Mouse (Mus musculus) limb, embryonic 10.5 days (tissue): ENCODE measurements at regions not wholly inside any gene's neighbourhood (a gene's known extent, or its start where the extent isn't known, plus 50 kb on each side); places are given as distances from the start of the nearest gene placed in this dataset.

Source experiments
- DNase-seq: peaks from one replicate; pipeline ENCODE4 v3.0.0-alpha.2; 2017; ENCODE audit warnings: low spot score
- H3K27ac ChIP-seq: fragments of 300-500 bp; sonication (generic); 2 replicates; pipeline ENCODE4 v1.5.1; 2016; ENCODE audit warnings: mild to moderate bottlenecking
- H3K27me3 ChIP-seq: fragments of 300-500 bp; sonication (generic); 2 replicates; pipeline ENCODE4 v1.6.1; 2016; ENCODE audit warnings: low read depth, mild to moderate bottlenecking; ENCODE audit not compliant: poor library complexity, severe bottlenecking
- H3K36me3 ChIP-seq: fragments of 300-500 bp; sonication (generic); 2 replicates; pipeline ENCODE4 v1.6.1; 2016; ENCODE audit warnings: mild to moderate bottlenecking, moderate library complexity
- H3K4me1 ChIP-seq: fragments of 300-500 bp; sonication (generic); 2 replicates; pipeline ENCODE4 v1.6.1; 2016
- H3K4me3 ChIP-seq: fragments of 300-500 bp; sonication (generic); 2 replicates; pipeline ENCODE4 v1.5.1; 2016; ENCODE audit warnings: mild to moderate bottlenecking, moderate library complexity
- H3K9me3 ChIP-seq: fragments of 300-500 bp; sonication (generic); replicated peaks from 2 replicates; pipeline ENCODE4 v1.6.1; 2016; ENCODE audit warnings: mild to moderate bottlenecking
- WGBS: fragments of 180-500 bp; shearing (Covaris S2); methylation state at CpG from one replicate; pipeline ENCODE4 v1.1.7; 2016; 5-methylcytosine and 5-hydroxymethylcytosine counted together

DNA sequence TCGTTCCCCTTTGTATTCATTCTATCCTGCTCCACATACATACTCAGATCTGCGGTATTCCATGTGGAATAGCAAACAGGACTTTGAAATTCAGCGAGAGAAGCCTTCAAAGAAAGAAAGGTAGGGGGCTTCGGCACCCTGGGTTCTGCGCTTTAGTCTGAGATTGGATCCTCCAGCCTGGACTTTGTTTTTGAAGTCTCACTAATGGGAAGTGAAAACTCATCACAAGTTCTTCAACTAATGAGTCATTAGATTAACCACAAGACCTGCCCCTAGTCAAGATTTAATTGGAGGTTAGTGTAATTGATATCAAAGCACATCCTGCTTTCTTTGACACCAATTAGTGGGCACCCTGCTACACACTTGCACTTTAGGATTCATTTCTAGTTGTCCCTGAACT is 492.5 kb upstream of the Zfp960 start:
- Histone ChIP-seq H3K36me3 (no peaks in the 10 kb centered on the region), H3K27ac (no peak overlapping the region), H3K27me3 (no peaks in the 10 kb centered on the region), H3K9me3 (no peaks in the 10 kb centered on the region), H3K4me3 (no peak overlapping the region), H3K4me1 (no peaks in the 10 kb centered on the region)
- 55% methylated on average over 5 of the region's 5 CpGs for WGBS
- DNase-seq, result no peak

DNA sequence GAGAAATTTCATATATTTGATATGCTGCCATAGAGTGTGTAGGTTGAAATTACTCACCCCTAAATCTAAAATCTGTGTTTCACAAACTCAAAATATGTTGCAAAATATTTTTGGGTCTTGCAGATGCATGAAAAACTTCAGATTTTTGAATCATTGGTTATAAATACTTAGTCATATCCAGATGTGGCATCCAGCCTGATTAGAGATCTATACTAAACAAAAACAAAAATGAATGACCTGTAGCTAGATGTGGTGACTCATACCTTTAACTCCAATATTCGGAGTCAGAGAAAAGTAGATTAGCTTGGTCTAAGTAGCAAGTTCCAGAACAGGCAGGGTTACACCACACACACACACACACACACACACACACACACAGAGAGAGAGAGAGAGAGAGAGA is 475.1 kb upstream of the Zfp960 start:
- Histone ChIP-seq H3K4me1 (no peaks in the 10 kb centered on the region), H3K27me3 (no peaks in the 10 kb centered on the region), H3K36me3 (no peaks in the 10 kb centered on the region), H3K4me3 (no peak overlapping the region), H3K9me3 (no peaks in the 10 kb centered on the region), H3K27ac (no peak overlapping the region)
- no peak for DNase-seq
- WGBS, result 76% methylated on average over 1 of the region's 1 CpGs

DNA sequence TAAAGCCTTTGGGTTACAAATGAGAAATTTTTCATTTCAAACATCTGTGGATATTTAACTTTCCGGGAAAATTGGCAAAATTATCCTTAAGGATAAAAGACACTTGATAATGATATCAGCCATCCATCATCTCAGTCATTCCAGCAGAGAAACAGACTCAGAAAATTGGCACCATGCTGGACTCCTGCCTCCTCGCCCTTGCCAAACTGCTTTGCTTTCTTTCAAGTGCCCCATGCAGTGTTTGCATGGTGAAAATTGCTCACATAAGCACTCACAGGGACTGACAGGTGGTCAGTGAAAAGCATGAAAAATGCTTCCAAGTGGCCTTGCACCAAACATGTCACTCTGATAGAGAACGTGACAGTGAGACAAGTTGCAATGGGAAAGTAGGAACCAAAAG is 464.2 kb upstream of the Zfp960 start:
- Histone ChIP-seq H3K27ac (no peak overlapping the region), H3K9me3 (no peaks in the 10 kb centered on the region), H3K36me3 (no peaks in the 10 kb centered on the region), H3K4me3 (no peak overlapping the region), H3K4me1 (no peaks in the 10 kb centered on the region), H3K27me3 (no peaks in the 10 kb centered on the region)
- DNase-seq, result no peak
- 73% methylated on average over 3 of the region's 3 CpGs for WGBS

DNA sequence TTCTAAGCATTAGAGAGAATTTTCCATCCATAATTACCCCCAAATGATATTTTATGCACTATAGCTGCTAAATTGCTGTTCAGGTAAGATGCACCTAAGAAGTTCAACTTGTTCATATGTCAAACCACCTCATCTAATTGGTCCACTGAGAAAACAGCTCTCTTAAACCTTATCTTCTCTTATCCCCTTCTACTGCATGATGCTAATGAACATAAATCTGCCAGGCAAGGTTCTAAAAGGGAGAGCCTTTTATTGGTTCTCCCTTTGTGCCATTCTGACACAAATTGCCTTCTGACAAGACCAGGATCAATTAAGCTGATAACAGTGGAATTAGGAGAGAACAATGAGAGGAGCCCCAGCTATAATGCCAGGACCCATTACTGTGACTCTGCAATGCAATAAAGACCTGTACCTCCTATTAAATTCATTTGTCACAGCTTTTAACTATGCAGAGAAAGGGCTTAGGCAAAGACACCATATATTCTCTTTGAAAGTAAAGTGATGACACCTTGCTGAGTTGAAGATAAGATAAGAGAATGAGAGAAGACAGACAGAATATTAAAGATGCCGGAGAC is 451.4 kb upstream of the Zfp960 start:
- WGBS, result 48% methylated on average over 1 of the region's 1 CpGs
- Histone ChIP-seq H3K4me1 (no peaks in the 10 kb centered on the region), H3K4me3 (no peak overlapping the region), H3K36me3 (no peaks in the 10 kb centered on the region), H3K27me3 (no peaks in the 10 kb centered on the region), H3K9me3 (no peaks in the 10 kb centered on the region), H3K27ac (no peak overlapping the region)
- no peak for DNase-seq

DNA sequence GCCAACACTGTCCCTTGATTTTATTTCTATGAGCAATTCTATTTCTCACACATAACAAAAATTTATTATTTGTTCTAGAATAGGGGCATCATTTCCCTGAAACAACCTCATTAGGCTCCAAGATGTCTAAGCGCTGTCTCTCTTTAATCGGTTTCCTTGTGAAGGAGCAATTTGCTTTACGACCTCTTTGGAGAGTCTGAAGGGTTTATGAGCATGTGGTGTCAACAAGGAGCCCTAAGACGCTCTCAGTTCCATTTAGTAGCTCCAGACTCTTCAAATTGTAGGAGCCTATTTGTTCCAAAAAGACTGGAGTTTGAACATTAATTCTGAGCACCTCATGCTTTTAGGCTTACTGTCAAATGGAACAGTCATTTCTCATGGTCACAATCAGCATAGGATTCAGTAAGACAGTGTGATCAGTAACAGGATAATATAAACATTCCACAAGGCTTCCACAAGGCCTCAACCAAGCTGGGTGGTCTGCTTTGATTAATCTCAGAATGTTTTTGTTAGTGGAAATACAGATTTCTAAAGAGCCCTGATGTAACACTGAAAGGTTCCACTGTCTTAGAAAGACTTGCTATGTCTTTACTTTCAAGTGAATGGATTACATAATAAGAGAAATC is 441.9 kb upstream of the Zfp960 start:
- 14% methylated on average over 4 of the region's 4 CpGs for WGBS
- no peaks in the 10 kb centered on the region for H3K27me3 ChIP-seq
- DNase-seq, result no peak

DNA sequence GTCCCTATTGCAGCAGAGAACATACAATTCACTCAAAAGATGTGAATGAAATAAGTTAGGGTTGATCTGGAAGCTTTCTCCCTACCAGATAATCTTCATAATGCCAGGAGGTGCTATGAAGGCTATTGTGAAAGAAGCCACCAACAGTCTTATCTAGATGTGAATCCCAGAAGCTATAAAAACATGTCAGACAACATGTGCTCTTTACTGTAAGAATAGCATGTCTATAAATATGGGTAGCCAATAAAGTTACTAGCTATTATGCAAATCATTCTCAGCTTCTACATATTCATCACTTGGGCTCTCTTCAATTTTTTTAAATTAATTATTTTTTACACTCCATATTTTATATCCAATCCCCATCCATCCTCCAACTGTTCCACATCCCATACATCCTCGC is 434.1 kb upstream of the Zfp960 start:
- Histone ChIP-seq H3K9me3 (no peaks in the 10 kb centered on the region; the same call in 1 of the 2 replicates), H3K27ac (no peak overlapping the region), H3K4me3 (no peak overlapping the region), H3K27me3 (no peaks in the 10 kb centered on the region), H3K4me1 (no peaks in the 10 kb centered on the region), H3K36me3 (no peaks in the 10 kb centered on the region)
- DNase-seq, result no peak
- WGBS, result 81% methylated on average over 1 of the region's 1 CpGs

More for the DNA sequence above, 441.9 kb upstream of the Zfp960 start:
- Histone ChIP-seq H3K27ac (no peak overlapping the region), H3K4me3 (no peak overlapping the region), H3K36me3 (no peaks in the 10 kb centered on the region), H3K9me3 (no peaks in the 10 kb centered on the region), H3K4me1 (no peaks in the 10 kb centered on the region)

DNA sequence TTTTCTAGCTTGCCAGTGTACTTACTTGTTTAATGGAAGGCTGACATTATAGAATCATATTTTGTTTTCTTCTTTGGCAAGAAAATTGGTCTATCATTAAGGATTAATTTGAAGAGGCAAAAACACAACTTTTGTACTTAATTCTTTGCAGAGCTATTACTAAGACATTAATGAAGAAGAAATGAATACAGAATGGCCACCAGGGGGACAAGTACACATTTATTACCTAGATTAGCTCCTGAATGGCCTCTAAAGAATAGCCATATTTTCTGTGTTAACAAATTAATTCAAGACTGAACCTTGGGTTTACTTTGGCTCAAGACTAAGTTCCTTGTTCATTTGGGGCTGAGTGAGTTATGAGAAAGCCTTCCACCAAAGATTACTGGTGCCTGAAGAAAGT is 430.5 kb upstream of the Zfp960 start:
- Histone ChIP-seq H3K27me3 (no peaks in the 10 kb centered on the region), H3K4me3 (no peak overlapping the region), H3K4me1 (no peaks in the 10 kb centered on the region), H3K27ac (no peak overlapping the region), H3K36me3 (no peaks in the 10 kb centered on the region), H3K9me3 (no peaks in the 10 kb centered on the region; the same call in 1 of the 2 replicates)
- no peak for DNase-seq

DNA sequence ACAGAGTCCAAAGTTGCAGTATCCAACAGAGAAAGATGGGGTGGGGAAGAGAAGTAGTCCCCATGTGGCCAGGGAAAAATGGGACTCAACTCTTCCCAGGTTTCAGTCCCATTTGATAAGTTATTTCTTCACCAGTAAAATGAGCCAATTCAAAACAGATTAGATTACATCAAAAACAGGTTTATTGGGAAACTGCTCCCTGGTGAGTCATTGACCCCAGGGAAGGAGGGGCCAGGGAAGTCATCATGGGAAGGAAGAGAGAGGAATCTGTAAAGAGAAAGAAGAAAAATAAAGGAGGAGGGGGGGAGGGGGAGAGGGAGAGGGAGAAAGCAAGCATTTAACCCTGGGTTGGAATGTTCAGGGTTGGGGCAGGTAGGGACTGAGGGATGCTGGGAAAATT is 426.4 kb upstream of the Zfp960 start:
- no peaks in the 10 kb centered on the region for H3K27me3 ChIP-seq
- no peaks in the 10 kb centered on the region for H3K36me3 ChIP-seq
- H3K27ac ChIP-seq, result no peak overlapping the region
- H3K4me1 ChIP-seq, result no peaks in the 10 kb centered on the region
- no peaks in the 10 kb centered on the region for H3K9me3 ChIP-seq
- H3K4me3 ChIP-seq, result no peak overlapping the region
- DNase-seq, result no peak

DNA sequence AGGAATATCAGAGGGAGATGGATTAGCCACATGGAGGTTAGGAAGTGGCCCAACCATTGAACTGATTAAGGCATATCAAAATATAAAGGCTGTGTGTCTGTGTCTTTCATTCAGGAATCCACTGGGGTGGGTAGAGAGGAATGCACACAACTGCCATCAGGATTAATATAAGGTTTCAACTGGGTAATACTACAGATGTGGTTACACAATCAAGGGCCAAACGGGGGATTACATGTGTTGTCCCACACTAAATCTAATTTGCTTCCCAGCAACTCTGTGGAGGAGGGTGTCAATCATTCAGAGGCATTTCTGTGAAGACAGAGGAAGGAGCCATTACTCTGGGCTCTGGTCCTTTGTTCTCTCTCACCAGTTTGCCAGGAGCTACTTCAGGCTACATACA is 416.0 kb upstream of the Zfp960 start:
- H3K4me3 ChIP-seq, result no peak overlapping the region
- H3K36me3 ChIP-seq, result no peaks in the 10 kb centered on the region
- no peak for DNase-seq
- H3K4me1 ChIP-seq, result no peaks in the 10 kb centered on the region
- no peaks in the 10 kb centered on the region for H3K9me3 ChIP-seq
- no peaks in the 10 kb centered on the region for H3K27me3 ChIP-seq
- H3K27ac ChIP-seq, result no peak overlapping the region
- WGBS, result 76% methylated on average over 1 of the region's 1 CpGs

DNA sequence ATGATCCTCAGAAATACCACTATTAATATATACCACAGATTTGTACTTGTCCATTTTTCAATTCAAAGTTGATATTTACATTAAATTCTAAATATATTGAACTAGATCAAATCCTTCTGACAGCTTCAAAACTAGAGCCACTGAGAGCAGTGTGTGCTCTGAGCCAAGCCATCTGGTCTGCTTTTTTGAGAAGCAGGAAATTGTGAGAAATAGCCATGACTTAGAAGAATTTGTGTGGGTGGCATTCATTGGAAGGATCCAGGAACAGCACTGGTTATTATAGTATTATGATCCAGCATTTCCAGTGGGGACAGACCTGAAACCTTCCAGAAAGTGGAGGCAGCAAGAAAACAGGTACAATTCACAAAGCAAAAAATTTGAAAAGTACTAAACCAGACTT is 398.7 kb upstream of the Zfp960 start:
- Histone ChIP-seq H3K36me3 (no peaks in the 10 kb centered on the region), H3K9me3 (no peaks in the 10 kb centered on the region), H3K27ac (no peak overlapping the region), H3K4me3 (no peak overlapping the region), H3K4me1 (no peaks in the 10 kb centered on the region), H3K27me3 (no peaks in the 10 kb centered on the region)
- no peak for DNase-seq

DNA sequence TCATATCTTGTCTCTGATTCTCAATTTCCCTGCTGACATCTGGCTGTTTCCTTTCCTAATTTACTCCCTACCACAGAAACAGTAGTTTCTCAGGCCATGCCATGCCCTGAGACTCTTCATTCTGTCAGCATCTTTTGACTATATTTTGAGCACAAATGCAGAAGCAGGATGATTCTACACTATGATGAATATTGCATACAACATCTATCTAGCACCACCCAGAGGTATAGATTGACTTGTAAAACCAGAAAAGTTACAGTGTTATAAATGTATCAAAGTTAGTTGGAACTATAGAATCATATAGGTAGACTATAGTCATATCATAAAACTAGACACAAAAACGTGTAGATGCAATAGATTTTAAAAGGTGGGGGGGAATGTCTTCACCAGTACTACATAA is 396.3 kb upstream of the Zfp960 start:
- no peaks in the 10 kb centered on the region for H3K36me3 ChIP-seq
- H3K27me3 ChIP-seq, result no peaks in the 10 kb centered on the region
- H3K9me3 ChIP-seq, result no peaks in the 10 kb centered on the region
- H3K27ac ChIP-seq, result no peak overlapping the region
- 75% methylated on average over 1 of the region's 1 CpGs for WGBS
- H3K4me3 ChIP-seq, result no peak overlapping the region
- no peaks in the 10 kb centered on the region for H3K4me1 ChIP-seq
- DNase-seq, result no peak

DNA sequence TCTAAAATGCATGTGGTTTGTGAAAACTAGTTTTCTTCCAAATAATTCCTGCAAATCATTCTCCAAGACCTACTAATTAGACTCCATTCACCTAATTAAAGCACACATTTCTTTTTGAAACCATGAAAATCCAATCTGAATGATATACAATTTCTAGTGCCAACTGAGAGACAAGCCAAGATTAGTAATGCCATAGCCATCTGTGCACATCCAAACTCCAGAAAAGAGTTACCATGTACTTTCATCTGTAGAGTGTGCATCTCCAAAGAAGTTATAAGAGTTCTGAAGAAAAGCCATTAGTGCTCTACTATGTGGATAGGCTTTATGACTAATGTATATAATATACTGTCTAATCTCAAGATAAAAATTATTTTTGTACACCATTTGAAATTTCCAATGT is 359.7 kb upstream of the Zfp960 start:
- no peaks in the 10 kb centered on the region for H3K9me3 ChIP-seq
- no peak overlapping the region for H3K27ac ChIP-seq
- DNase-seq, result no peak
- H3K36me3 ChIP-seq, result no peaks in the 10 kb centered on the region
- H3K27me3 ChIP-seq, result no peaks in the 10 kb centered on the region
- H3K4me1 ChIP-seq, result no peaks in the 10 kb centered on the region
- H3K4me3 ChIP-seq, result no peak overlapping the region

DNA sequence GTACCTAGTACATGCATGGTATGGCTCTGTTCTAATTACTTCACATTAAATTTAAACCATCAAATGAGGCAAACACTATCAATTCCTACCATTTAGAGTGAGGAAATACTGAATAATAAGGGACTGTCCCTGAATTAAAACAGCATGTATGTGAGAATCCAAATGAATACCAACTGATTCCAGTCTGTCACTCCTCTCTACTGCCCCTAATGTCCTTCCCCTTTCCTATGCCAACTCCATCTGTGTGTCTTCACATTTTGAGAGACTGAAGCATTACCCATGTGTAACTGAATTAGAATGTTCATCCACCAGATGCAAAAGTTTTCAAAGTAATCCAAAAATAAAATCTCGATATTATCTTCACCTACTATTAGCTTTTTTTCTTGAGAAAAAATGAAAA is 358.0 kb upstream of the Zfp960 start:
- no peaks in the 10 kb centered on the region for H3K9me3 ChIP-seq
- H3K27ac ChIP-seq, result no peak overlapping the region
- H3K4me3 ChIP-seq, result no peak overlapping the region
- no peak for DNase-seq
- no peaks in the 10 kb centered on the region for H3K36me3 ChIP-seq
- H3K27me3 ChIP-seq, result no peaks in the 10 kb centered on the region
- WGBS, result 91% methylated on average over 1 of the region's 1 CpGs
- no peaks in the 10 kb centered on the region for H3K4me1 ChIP-seq

DNA sequence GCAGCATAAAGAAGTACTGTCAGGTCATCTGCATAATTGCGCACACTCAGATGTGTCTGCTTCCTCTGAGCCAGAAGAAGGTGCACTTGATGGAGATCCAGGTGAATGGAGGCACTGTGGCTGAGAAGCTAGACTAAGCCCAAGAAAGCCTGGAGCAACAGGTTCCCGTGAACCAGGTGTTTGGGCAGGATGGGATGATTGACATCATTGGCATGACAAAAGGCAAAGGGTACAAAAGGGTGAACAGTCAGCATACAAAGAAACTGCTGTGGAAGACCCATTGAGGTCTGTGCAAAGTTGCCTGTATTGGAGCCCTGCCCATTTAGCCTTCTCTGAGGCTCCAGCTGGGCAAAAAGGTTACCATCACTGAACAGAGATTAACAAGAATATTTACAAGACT is 337.0 kb upstream of the Zfp960 start:
- Histone ChIP-seq H3K27ac (no peak overlapping the region), H3K27me3 (no peaks in the 10 kb centered on the region), H3K9me3 (no peaks in the 10 kb centered on the region), H3K4me1 (no peaks in the 10 kb centered on the region), H3K36me3 (no peaks in the 10 kb centered on the region), H3K4me3 (no peak overlapping the region)
- DNase-seq, result no peak
- 94% methylated on average over 2 of the region's 2 CpGs for WGBS
